Mouse (Mus musculus) heart, embryonic 11.5 days (tissue): ENCODE results near the gene Golgb1. TPM values are rescaled to one million over a fixed set of nuclear protein-coding genes. Genes with fewer than 3 reads are reported as not detected.

Source experiments
- ATAC-seq: fragments of 200-750 bp; cut with Nextera tagmentation; replicated peaks from 2 replicates; pipeline ENCODE4 v1.8.0; 2017; ENCODE audit warnings: moderate library complexity; ENCODE audit not compliant: insufficient number of reproducible peaks, low FRiP score, low TSS enrichment
- H3K27ac ChIP-seq: fragments of 300-500 bp; sonication (generic); 2 replicates; pipeline ENCODE4 v1.5.1; 2014; ENCODE audit warnings: mild to moderate bottlenecking, low read depth, low read length
- H3K27me3 ChIP-seq: fragments of 300-500 bp; sonication (generic); 2 replicates; pipeline ENCODE4 v1.6.1; 2014; ENCODE audit warnings: mild to moderate bottlenecking, low read length, mixed read lengths; ENCODE audit not compliant: control insufficient read depth, insufficient read depth
- H3K36me3 ChIP-seq: fragments of 300-500 bp; sonication (generic); 2 replicates; pipeline ENCODE4 v1.6.1; 2014; ENCODE audit warnings: mild to moderate bottlenecking, low read length, moderate library complexity, mixed read lengths; ENCODE audit not compliant: control insufficient read depth, insufficient read depth
- H3K4me1 ChIP-seq: fragments of 300-500 bp; sonication (generic); 2 replicates; pipeline ENCODE4 v1.6.1; 2014; ENCODE audit warnings: low read length; ENCODE audit not compliant: control insufficient read depth, insufficient read depth
- H3K4me2 ChIP-seq: fragments of 300-500 bp; sonication (generic); 2 replicates; pipeline ENCODE4 v1.6.1; 2014; ENCODE audit warnings: mild to moderate bottlenecking, moderate library complexity
- H3K4me3 ChIP-seq: fragments of 300-500 bp; sonication (generic); 2 replicates; pipeline ENCODE4 v1.5.1; 2014; ENCODE audit warnings: low read depth, low read length
- H3K9ac ChIP-seq: fragments of 300-500 bp; sonication (generic); 2 replicates; pipeline ENCODE4 v1.6.1; 2014; ENCODE audit warnings: mild to moderate bottlenecking, low read depth, low read length, moderate library complexity
- H3K9me3 ChIP-seq: fragments of 300-500 bp; sonication (generic); replicated peaks from 2 replicates; pipeline ENCODE4 v1.6.1; 2016; ENCODE audit warnings: low read length; ENCODE audit not compliant: control insufficient read depth
- WGBS: fragments of 180-500 bp; shearing (Covaris S2); extraction: QIAGEN DNeasy Blood & Tissue Kit; methylation state at CpG from one replicate; pipeline ENCODE4 v1.1.7; 2014; ENCODE audit not compliant: insufficient replicate concordance; 5-methylcytosine and 5-hydroxymethylcytosine counted together
- polyA plus RNA-seq: library from polyadenylated mRNA; unstranded; fragments of >200 nt; fragmentation: Nextera tagmentation; extraction: Ambion mirVana; gene quantifications from 2 replicates; pipeline ENCODE4 v1.2.1, GENCODE M21; 2014

The Golgb1 gene
- polyA plus RNA-seq, 1 experiment from 2014 or later: 70.1 TPM

DNA sequence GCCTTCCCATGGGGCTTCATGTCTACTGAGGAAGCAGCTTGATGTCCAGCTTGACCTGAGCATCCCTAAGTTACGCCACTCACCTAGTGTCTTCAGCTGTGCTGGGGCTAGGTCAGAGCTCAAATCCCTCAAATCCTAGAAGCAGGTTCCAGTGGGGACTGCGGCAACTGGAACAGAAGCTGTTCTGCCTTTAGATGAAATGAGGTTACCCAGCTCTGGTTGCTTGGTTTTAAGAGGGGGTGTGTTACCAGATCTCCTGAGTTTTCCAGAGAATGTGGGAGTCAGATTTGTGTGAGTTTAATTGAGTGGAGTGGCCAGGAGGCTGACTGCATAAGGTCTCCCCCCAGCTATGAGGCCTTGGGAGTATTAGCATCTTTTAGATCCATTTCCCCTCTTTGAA is 104.2 kb downstream of the Golgb1 start:
- ATAC-seq: no peak
- WGBS: 85% methylated on average over 2 of the region's 2 CpGs
- no peak overlapping the region for H3K4me3 ChIP-seq
- H3K4me1 ChIP-seq: no peaks in the 10 kb centered on the region
- H3K36me3 ChIP-seq: no peaks in the 10 kb centered on the region
- no peak overlapping the region for H3K9ac ChIP-seq
- H3K9me3 ChIP-seq: no peaks in the 10 kb centered on the region
- H3K27ac ChIP-seq: no peak overlapping the region
- no peak overlapping the region for H3K4me2 ChIP-seq
- no peaks in the 10 kb centered on the region for H3K27me3 ChIP-seq

Other genes with a start within 250 kb of the Golgb1 start
- gene Cd86, start 209.1 kb upstream of the Golgb1 start, polyA plus RNA-seq: 0.59 TPM in 1 of 2 replicates, not detected in the other
- gene Ildr1, start 181.2 kb upstream of the Golgb1 start, polyA plus RNA-seq: 0.25 TPM in 1 of 2 replicates, not detected in the other
- 1.0 and 1.1 TPM in 2 replicates for gene Slc15a2, start 90.2 kb upstream of the Golgb1 start, polyA plus RNA-seq
- gene Iqcb1, start 46.8 kb upstream of the Golgb1 start, polyA plus RNA-seq: 38.5 and 40.1 TPM in 2 replicates
- 0.37 and 0.80 TPM in 2 replicates for gene Eaf2, start 137 bp upstream of the Golgb1 start, polyA plus RNA-seq
- 1.0 and 1.5 TPM in 2 replicates for gene Hcls1, start 59.8 kb downstream of the Golgb1 start, polyA plus RNA-seq
- gene Fbxo40, start 115.3 kb downstream of the Golgb1 start, polyA plus RNA-seq: 6.8 and 7.9 TPM in 2 replicates
- gene Polq, start 136.6 kb downstream of the Golgb1 start, polyA plus RNA-seq: 9.7 and 10.5 TPM in 2 replicates